Mouse (Mus musculus) effector memory CD4-positive, alpha-beta T cell, adult 7 months (primary cell): ENCODE measurements around the gene Aass. TPM values are rescaled to one million over a fixed set of nuclear protein-coding genes. Genes with fewer than 3 reads are reported as not detected.

Experiments used
- polyA plus RNA-seq: library from polyadenylated mRNA; unstranded; fragments of 100-300 nt; shearing (Covaris generic); gene quantifications from one replicate; pipeline ENCODE4 v1.2.1, GENCODE M21; 2017

The Aass gene
- polyA plus RNA-seq = 0.21 TPM

DNA sequence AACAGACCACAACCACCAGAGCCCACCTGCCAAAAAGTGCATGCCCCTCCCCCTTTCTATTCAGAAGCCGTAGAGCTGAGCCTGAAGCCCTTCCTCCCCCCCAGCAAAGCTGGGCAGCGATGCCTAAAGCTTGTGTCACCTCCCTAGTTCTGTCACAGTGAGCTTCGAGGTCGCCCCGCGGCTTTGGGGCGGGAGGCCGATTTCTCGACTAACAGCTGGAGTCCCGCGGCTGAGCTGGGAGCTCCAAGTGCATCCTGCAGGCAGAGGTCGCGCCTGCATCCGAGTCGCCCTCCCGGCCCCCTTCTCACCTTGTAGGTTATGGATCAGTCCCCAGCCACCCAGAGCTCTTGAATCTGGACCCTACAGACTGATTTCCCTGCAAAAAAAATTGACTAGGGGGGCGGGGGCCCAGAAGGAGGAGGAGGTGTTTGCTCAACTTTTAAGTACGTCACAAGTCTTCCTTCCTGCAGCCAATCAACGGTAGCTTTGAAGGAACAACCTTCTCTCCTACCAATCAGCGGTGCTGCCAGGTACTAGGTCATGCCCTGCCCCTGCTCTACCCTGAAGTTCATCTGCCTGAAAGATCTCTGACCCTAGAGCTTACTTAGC, at the start of gene Aass:
Gene Aass (minus strand): TSS at position 414 of the 609 bp plus-strand sequence.

Other genes starting within 250 kb of the Aass start
- not detected for gene Fezf1, start 115.4 kb upstream of the Aass start, polyA plus RNA-seq